Mouse (Mus musculus): ENCODE measurements around the gene Gpalpp1.

DNA sequence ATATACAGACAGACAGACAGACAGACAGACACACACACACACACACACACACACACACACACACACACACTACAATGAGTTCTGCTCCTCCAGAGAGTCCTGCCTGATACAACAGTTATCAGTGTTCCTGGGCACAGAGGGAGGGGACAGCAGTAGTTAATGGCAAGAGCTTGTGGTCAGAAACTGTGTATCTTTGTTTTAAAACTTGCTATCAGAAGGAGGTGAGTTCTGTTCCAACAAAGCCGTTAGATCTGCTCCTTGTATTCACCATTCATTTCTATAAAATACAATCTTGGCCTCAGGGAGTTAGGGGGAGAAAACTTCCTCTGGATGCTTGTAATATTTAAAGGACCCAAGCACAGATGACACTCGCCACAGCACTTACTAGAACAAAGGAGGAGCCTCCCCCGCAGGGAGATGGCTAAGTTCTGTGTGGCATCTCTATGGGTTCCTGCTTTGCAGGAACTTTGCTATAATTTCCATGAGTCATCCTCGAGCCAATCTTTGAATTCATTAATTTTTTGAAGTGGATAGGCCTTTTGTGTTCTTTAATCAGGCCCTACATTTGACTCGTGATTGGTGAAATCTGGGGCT lies 47.7 kb upstream of the Gpalpp1 start:
- no peak for TF ChIP-seq POLR2A (IDR thresholded peaks at IDR 0.05; ENCODE audit: insufficient read length, low read depth)
- TF ChIP-seq USF1 (IDR thresholded peaks at IDR 0.05; ENCODE audit: low read depth): no peak
- no peak for TF ChIP-seq E2F4 (IDR thresholded peaks at IDR 0.05; ENCODE audit: insufficient read depth)
- no peak for TF ChIP-seq MAX (IDR thresholded peaks at IDR 0.05; ENCODE audit: low read depth)
- TF ChIP-seq TCF3 (IDR thresholded peaks at IDR 0.05; ENCODE audit: insufficient read length, low read depth): no peak
- no peak for TF ChIP-seq CEBPB (IDR thresholded peaks at IDR 0.05; ENCODE audit: insufficient read depth, poor library complexity, severe bottlenecking)
- TF ChIP-seq MYOD1 (IDR thresholded peaks at IDR 0.05; ENCODE audit: control insufficient read depth in 1 of 3, insufficient read length in 2 of 3, low read depth in 2 of 3): no peak
- no peak for TF ChIP-seq MYOG (IDR thresholded peaks at IDR 0.05; ENCODE audit: control insufficient read depth in 1 of 3, insufficient read depth in 1 of 3, insufficient read length in 2 of 3, low read depth in 2 of 3)
- no peak for TF ChIP-seq TCF12 (IDR thresholded peaks at IDR 0.05; ENCODE audit: insufficient read depth, poor library complexity, severe bottlenecking)
- no peak for TF ChIP-seq POLR2AphosphoS2 (IDR thresholded peaks at IDR 0.05; ENCODE audit: insufficient read length, low read depth)
- no peak for TF ChIP-seq SRF (IDR thresholded peaks at IDR 0.05; ENCODE audit: control insufficient read depth, insufficient read length, low read depth)

Measured in myocyte (in vitro differentiated cells).